Mouse (Mus musculus): ENCODE measurements around the gene Dbh. TPM values are rescaled to one million over a fixed set of nuclear protein-coding genes. Genes with fewer than 3 reads are reported as not detected.

Dbh gene
- total RNA-seq, 2 experiments from 2014 or later: 0.46 to 1.4 TPM

DNA sequence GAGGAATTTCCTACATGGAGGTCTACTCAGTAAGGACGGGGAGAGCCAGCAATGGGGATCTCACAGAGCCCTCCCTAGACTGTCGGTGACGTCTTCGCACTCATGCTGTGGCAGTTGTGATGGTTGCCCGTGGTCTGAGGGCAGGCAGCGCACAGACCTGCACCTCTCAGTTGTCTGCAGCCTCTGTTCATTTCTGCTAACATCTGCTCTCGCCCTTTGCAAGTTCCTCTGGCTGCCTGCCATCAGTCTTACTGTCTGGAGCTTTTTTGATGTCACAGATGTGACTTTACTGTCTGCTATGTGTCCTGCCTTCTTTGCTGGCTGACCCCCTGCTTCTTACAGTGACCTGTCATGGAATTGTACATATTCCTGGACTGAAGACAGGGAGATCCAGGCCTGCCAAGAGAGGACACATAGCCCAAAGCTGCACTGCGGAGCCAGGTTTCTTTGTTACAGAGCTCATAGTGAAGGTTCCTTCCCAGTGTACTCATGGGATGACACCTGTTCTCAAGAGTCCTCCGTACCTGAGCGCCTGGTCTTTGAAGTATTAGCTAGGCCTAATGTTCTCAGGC lies 10.7 kb downstream of the Dbh start:
- H3K27ac ChIP-seq: no peak overlapping the region
- no peak for TF ChIP-seq CTCF (conservative IDR thresholded peaks at IDR 0.05)
- DNase-seq (ENCODE audit: low spot score in 2 of 2): no peak

DNA sequence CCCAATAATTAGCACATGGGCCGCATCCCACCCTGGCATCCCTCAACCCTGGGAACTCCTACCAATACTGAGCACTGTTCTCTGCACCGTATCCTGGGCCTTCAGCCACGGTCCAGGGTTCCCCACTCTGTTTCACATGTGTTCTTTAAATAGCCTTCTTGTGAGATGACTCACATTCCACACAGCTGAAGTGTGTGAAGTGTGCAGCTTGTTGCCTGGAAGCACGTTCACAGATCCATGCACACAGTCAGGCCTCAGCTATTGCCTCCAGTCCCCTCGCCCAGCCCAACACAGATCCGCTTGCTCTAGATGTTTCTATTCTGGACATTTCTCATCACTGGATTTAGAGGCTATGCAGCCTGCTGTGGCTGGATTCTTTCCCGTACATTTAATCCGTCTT lies 14.1 kb downstream of the Dbh start:
- TF ChIP-seq CTCF (conservative IDR thresholded peaks at IDR 0.05): no peak
- H3K4me3 ChIP-seq: no peak overlapping the region
- no peak for DNase-seq (ENCODE audit: low spot score in 2 of 2)
- no peak overlapping the region for H3K27ac ChIP-seq

More for the DNA sequence above, 10.7 kb downstream of the Dbh start:
- H3K4me3 ChIP-seq: no peak overlapping the region

DNA sequence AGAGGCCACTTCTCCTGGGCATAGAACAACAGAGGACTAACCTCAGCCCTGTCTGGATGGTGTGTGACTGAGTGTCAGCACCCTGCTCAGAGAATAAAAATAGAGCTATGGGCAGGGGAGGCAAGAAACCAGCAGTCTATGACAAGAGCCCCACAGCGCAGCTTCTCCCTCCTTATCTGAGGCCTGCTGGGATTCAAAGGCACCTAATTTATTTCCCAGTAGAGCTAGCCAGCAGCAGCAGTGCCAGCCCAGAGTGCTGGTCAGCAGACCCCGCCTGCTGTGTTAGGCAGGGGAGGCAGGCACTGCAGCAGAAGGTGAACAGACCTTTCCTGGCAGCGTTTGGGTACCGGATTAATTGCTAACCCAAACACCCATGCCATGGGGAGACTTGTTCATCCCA lies 16.9 kb downstream of the Dbh start:
- H3K4me3 ChIP-seq: no peak overlapping the region
- no peak overlapping the region for H3K27ac ChIP-seq
- DNase-seq (ENCODE audit: low spot score in 2 of 2): no peak
- no peak for TF ChIP-seq CTCF (conservative IDR thresholded peaks at IDR 0.05)

DNA sequence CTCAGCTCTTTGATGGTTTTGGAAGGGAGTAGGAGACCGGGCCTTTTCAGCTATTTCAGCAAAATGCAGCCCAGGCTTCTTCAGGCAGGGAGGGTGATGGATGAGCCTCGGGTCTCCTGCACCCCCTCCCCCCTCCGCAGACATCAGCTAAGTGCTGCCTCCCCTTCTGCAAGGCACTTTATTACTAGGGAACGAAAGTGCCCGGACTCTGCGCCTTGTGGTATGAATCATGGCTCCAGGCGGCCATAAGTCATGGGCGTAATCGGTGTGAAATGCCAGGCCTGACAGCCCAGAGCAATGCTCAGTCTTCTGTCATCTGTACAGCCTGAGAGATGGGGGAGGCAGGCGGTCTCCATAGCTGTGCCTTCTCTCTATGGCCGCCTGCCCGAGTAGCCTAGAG lies 18.7 kb downstream of the Dbh start:
- H3K27ac ChIP-seq: no peak overlapping the region
- TF ChIP-seq CTCF (conservative IDR thresholded peaks at IDR 0.05): no peak
- no peak overlapping the region for H3K4me3 ChIP-seq
- no peak for DNase-seq (ENCODE audit: low spot score in 2 of 2)

DNA sequence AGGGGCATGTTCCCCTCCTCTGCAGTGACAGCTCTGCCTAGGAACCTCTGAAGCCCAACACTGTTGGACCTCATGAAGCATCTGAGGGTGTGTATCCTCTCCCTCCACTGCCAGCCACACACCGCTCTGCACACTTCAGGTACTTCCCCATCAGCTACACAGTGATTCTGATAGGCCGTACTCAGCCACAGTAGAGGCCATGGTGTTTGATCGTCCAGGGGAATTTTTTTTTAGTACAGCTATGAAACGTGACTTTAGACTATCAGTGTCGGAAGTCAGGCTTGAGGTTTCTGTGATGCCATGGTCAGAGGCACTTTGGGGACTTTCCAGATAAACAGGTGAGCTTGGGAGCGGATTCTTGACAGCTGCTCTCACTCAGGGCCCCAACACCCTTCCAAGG lies 22.5 kb downstream of the Dbh start:
- Histone ChIP-seq H3K27ac (no peak overlapping the region), H3K4me3 (no peak overlapping the region)
- DNase-seq (ENCODE audit: low spot score in 2 of 2): no peak
- TF ChIP-seq CTCF (conservative IDR thresholded peaks at IDR 0.05): no peak

DNA sequence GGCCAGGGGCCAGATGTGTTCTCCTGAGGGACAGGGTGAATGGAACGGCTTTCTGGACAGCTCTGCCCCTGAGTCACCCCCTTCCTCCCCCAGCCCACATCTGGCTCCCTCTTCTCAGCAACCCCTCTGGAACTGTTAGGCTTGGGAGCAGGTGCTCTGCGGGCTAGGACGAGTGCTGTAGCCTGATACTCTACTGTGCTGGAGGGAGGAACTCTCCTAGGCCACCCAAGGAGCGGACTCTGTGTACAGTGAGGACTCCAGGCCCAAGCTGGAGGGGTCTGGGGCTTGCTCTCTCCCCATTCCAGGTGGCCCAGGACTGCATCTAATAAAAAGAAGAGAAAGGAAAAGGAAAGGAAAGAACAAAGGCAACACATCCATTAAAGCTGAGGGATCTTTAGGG lies 25.0 kb downstream of the Dbh start:
- no peak for TF ChIP-seq CTCF (conservative IDR thresholded peaks at IDR 0.05)
- H3K27ac ChIP-seq: no peak overlapping the region
- DNase-seq (ENCODE audit: low spot score in 2 of 2): no peak
- no peak overlapping the region for H3K4me3 ChIP-seq

DNA sequence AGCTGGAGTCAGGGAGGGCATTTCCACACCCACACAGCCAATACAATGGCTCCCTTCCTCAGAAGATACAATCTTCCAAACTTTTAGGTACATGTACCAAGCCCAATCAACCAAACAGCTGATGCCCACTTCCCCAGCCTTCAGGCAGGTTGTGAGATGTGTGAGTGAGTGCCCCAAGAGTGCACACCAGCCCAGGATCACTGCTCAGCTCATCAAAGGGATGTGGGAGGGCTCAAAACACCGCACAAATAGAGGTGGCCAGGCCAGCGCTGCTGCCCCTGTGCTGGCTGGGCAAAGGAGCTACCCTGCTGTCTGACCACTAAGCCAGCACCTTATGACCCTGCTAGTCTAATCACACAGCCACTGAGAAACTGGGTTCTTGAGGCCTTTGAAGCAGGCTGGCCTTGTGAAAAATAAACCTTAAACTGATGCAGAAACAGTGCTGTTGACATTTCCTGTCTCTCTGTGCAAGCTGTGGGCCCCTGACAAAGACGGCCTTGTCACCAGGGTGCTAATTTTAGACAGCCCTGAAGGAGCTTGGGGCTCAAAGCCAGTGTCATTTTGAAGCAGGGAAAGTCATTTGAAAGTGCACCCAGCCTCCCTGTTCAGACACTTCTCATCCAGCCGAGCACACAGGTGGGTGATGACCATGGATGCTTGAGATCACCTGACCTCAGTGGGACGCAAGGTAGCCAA lies 33.7 kb downstream of the Dbh start:
- H3K4me3 ChIP-seq: no peak overlapping the region
- H3K27ac ChIP-seq: peak overlapping the region; percentile 24
- DNase-seq (ENCODE audit: low spot score in 2 of 2): no peak
- TF ChIP-seq CTCF (conservative IDR thresholded peaks at IDR 0.05): no peak

DNA sequence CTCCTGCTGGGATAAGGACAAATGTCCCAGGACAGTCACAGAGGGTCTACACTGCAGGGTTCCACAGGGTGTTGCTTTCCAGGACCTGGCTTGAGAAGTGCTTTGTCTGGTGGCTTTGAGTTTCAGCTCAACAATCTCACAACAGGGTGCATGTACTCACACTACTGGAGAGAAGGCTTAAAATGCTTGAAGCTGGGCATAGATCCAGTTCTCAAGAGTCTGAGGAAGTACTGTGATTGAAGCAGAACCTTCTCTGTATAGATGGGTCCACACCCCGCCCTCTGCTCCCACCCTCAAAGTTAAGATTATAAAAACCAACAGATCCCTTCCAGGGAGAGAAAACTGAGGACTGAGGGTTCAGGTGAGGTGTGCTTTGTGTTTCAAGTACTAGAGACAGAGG lies 35.6 kb downstream of the Dbh start:
- Histone ChIP-seq H3K27ac (0 out of 2 replicates have a peak overlapping the region, but pooled peaks have one; percentile 18), H3K4me3 (no peak overlapping the region)
- TF ChIP-seq CTCF (conservative IDR thresholded peaks at IDR 0.05): no peak
- DNase-seq (ENCODE audit: low spot score in 2 of 2): no peak

DNA sequence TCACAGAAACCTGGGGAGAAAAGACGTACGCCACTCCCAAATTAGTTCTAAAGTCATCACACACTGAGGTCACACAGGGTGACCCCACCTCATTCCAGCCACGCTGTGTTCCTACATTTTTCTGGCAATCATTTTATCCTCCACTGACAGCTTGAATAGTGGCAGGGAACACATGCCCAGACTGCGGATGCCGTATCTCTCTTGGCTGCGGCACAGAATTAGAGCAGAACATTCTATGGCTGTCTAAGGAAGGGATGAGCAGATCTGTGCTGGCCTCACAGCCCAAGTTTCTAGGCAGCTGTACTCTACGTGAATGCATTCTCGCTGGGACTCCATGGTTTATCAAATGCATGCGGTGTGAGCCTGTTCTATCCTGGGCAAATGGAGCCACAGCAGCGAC lies 40.6 kb downstream of the Dbh start:
- peak overlapping the region; percentile 85 for H3K27ac ChIP-seq
- DNase-seq (ENCODE audit: low spot score in 2 of 2): peak; percentile 39 to 58

DNA sequence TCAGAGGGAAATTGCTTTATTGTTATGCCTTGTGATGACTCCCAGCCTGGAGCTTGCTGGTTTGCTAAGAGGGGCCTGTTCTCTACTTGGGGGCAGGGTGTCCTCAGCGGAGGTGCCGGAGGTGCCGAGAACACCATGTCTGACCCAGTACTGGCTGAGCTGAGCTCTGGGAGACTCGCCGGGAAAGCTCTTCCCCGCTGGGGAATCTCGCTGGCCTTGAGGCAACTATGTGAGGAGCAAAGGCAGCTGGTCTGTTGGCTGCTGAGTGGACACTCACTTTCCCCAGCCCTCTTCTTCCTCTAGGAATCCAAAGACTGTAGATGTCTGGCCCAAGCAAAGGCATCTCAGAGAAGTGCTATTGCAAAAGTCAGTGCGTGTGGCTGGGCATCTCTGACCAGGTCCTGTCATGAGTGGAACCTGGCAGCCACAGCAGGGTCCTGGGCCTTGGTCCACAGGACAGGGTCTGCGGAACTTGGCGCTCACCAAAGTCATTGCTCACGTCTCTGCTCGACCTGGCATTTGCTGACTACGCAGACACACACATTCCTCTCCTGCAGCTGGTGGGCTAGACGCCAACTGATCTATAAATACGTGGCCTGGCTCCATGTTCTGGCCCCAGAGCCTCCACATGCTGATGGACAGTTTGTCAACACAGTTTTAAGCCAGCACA lies 41.2 kb downstream of the Dbh start:
- no peak for DNase-seq (ENCODE audit: low spot score in 2 of 2)
- no peak for TF ChIP-seq CTCF (conservative IDR thresholded peaks at IDR 0.05)
- no peak overlapping the region for H3K4me3 ChIP-seq
- peak overlapping the region; percentile 85 for H3K27ac ChIP-seq

More for the DNA sequence above, 40.6 kb downstream of the Dbh start:
- no peak overlapping the region for H3K4me3 ChIP-seq
- TF ChIP-seq CTCF (conservative IDR thresholded peaks at IDR 0.05): no peak

DNA sequence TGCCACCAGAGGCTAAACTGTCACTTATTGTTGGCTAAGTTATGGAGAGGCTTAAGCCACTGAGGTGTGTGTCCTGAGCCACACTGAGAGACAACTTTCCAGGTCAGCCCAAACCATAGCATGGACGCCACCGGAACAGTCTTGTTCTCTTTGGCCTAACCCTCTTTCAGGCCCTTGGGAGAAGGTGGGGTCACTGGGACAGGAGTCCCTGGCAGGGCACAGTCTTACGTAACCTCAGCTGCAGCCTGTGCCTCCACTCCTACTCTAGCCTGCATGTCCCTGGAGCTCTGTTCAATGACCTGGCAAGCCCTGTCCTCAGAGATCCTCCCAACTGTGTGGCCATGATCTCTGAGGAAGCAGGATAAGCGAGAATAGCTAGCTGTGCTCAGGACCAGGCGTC lies 42.1 kb downstream of the Dbh start:
- Histone ChIP-seq H3K4me3 (no peak overlapping the region), H3K27ac (peak overlapping the region; percentile 85)
- TF ChIP-seq CTCF (conservative IDR thresholded peaks at IDR 0.05): no peak
- no peak for DNase-seq (ENCODE audit: low spot score in 2 of 2)

DNA sequence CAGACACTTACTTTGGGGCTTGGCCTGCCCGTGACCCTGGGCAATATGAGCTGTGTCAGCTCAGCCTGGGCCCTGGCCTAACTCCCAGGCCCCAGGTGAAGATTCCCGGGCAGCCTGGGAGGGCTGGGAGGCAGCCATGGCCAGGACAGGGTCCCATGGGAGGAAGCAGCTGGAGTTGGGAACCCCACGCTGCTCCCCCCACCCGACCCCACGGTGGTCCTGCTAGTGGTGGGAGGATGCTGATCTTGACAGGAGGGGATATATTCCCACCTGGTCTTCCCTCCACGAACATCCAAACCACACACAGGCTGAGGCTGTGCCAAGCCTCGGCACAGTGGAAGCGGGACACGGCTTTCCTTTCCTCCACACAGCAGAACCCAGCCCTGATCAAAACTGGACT lies 44.3 kb downstream of the Dbh start:
- no peak overlapping the region for H3K27ac ChIP-seq
- no peak overlapping the region for H3K4me3 ChIP-seq
- TF ChIP-seq CTCF (conservative IDR thresholded peaks at IDR 0.05): no peak
- DNase-seq (ENCODE audit: low spot score in 2 of 2): no peak

DNA sequence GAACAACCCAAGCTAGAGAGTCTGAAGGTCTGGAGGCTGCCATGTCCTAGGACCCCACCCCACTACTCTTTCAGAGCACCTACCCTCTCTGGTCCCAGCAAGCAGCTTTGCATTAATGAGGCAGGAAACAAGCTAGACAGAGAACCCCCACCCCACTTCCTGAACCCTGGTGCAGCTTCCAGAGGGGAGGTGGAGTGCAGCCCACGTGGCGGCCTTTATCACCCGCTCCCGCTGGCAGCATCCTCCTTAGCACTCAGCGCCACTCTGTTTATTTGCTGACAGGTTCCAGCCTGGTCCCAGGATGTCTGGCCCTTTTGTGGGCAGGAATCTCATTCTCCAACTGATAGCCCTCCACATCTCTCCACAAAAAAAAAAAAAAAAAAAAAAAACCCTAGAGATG lies 44.8 kb downstream of the Dbh start:
- no peak for TF ChIP-seq CTCF (conservative IDR thresholded peaks at IDR 0.05)
- Histone ChIP-seq H3K27ac (no peak overlapping the region), H3K4me3 (no peak overlapping the region)
- DNase-seq (ENCODE audit: low spot score in 2 of 2): no peak

DNA sequence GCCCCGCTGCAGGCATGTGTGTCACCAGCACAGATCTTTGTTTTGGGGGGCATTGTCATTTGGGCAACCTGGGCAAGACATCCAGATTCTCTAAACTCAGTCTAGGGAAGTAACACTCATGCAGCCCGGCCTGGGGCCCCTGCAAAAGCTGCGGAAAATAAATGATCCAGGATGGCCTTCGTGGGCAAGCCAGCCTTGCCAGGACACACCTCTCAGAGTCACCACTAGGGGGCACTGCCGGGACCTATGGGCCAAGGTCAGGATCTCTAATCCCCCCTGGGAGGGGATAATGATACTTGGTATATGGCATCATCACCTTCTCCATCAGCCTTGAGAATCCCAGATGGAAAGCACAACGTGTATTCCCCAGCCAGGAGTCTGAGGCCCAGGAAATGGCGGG lies 45.2 kb downstream of the Dbh start:
- DNase-seq (ENCODE audit: low spot score in 2 of 2): peak in 1 of 2 experiments; percentile 46
- no peak overlapping the region for H3K4me3 ChIP-seq
- H3K27ac ChIP-seq: no peak overlapping the region
- TF ChIP-seq CTCF (conservative IDR thresholded peaks at IDR 0.05): peak; percentile 87

All from layer of hippocampus, adult 2 months (tissue).